Mouse (Mus musculus): ENCODE data around the gene 1110065P20Rik. TPM values are rescaled to one million over a fixed set of nuclear protein-coding genes. Genes with fewer than 3 reads are reported as not detected.

Gene 1110065P20Rik
- total and polyA plus RNA-seq, 2 experiments from 2014 or later = 141 to 181 TPM

GRCm38 (mm10) chr4:124838035-124838700 lies 12.8 kb downstream of the 1110065P20Rik start:
- TF ChIP-seq CTCF (IDR thresholded peaks at IDR 0.05) = no peak
- peaks cover 36% of the 10 kb centered on the region for H3K36me3 ChIP-seq (ENCODE audit: insufficient read depth, low read length)
- H3K4me1 ChIP-seq (ENCODE audit: insufficient read depth, low read length) = no peaks in the 10 kb centered on the region
- no peak overlapping the region for H3K4me3 ChIP-seq (ENCODE audit: low read depth, low read length)
- H3K4me2 ChIP-seq (ENCODE audit: low read depth, low read length, poor library complexity, severe bottlenecking) = no peak overlapping the region
- peak; percentile 36 for DNase-seq (ENCODE audit: low spot score)
- no peaks in the 10 kb centered on the region for H3K27me3 ChIP-seq (ENCODE audit: insufficient read depth, low read length)
- 85% methylated on average over 14 of the region's 14 CpGs for WGBS
- H3K9ac ChIP-seq (replicated peaks; ENCODE audit: low read length, poor library complexity, severe bottlenecking) = no peak overlapping the region
- no peaks in the 10 kb centered on the region for H3K9me3 ChIP-seq (ENCODE audit: low read length)
- H3K27ac ChIP-seq (ENCODE audit: low read depth, low read length) = no peak overlapping the region
- no peak for ATAC-seq (ENCODE audit: low FRiP score)

- no peak overlapping the region for H3K9ac ChIP-seq (replicated peaks; ENCODE audit: low read length, poor library complexity, severe bottlenecking)
- H3K27ac ChIP-seq (ENCODE audit: low read depth, low read length) = no peak overlapping the region
- no peak overlapping the region for H3K4me3 ChIP-seq (ENCODE audit: low read depth, low read length)
- TF ChIP-seq CTCF (IDR thresholded peaks at IDR 0.05) = no peak
- no peaks in the 10 kb centered on the region for H3K9me3 ChIP-seq (ENCODE audit: low read length)
- ATAC-seq (ENCODE audit: low FRiP score) = no peak
- peaks cover 33% of the 10 kb centered on the region for H3K36me3 ChIP-seq (ENCODE audit: insufficient read depth, low read length)
- no peaks in the 10 kb centered on the region for H3K4me1 ChIP-seq (ENCODE audit: insufficient read depth, low read length)
- no peaks in the 10 kb centered on the region for H3K27me3 ChIP-seq (ENCODE audit: insufficient read depth, low read length)
- 97% methylated on average over 10 of the region's 10 CpGs for WGBS
- DNase-seq (ENCODE audit: low spot score) = no peak
- H3K4me2 ChIP-seq (ENCODE audit: low read depth, low read length, poor library complexity, severe bottlenecking) = no peak overlapping the region
Measured at GRCm38 (mm10) chr4:124832796-124833195, 18.2 kb downstream of the 1110065P20Rik start.

GRCm38 (mm10) chr4:124829671-124830070 lies 21.3 kb downstream of the 1110065P20Rik start:
- H3K27me3 ChIP-seq (ENCODE audit: insufficient read depth, low read length) = no peaks in the 10 kb centered on the region
- peaks cover 46% of the 10 kb centered on the region for H3K36me3 ChIP-seq (ENCODE audit: insufficient read depth, low read length)
- DNase-seq (ENCODE audit: low spot score) = no peak
- no peak overlapping the region for H3K9ac ChIP-seq (replicated peaks; ENCODE audit: low read length, poor library complexity, severe bottlenecking)
- no peak for ATAC-seq (ENCODE audit: low FRiP score)
- H3K9me3 ChIP-seq (ENCODE audit: low read length) = no peaks in the 10 kb centered on the region
- H3K27ac ChIP-seq (ENCODE audit: low read depth, low read length) = no peak overlapping the region
- H3K4me2 ChIP-seq (ENCODE audit: low read depth, low read length, poor library complexity, severe bottlenecking) = no peak overlapping the region
- WGBS = 79% methylated on average over 5 of the region's 5 CpGs
- H3K4me3 ChIP-seq (ENCODE audit: low read depth, low read length) = no peak overlapping the region
- no peak for TF ChIP-seq CTCF (IDR thresholded peaks at IDR 0.05)
- H3K4me1 ChIP-seq (ENCODE audit: insufficient read depth, low read length) = no peaks in the 10 kb centered on the region

GRCm38 (mm10) chr4:124825371-124825965 lies 25.5 kb downstream of the 1110065P20Rik start:
- ATAC-seq (ENCODE audit: low FRiP score) (no peak), DNase-seq (ENCODE audit: low spot score) (no peak)
- H3K4me2 ChIP-seq (ENCODE audit: low read depth, low read length, poor library complexity, severe bottlenecking) = no peak overlapping the region
- no peaks in the 10 kb centered on the region for H3K27me3 ChIP-seq (ENCODE audit: insufficient read depth, low read length)
- H3K9ac ChIP-seq (replicated peaks; ENCODE audit: low read length, poor library complexity, severe bottlenecking) = no peak overlapping the region
- H3K27ac ChIP-seq (ENCODE audit: low read depth, low read length) = no peak overlapping the region
- WGBS = 96% methylated on average over 21 of the region's 21 CpGs
- H3K4me3 ChIP-seq (ENCODE audit: low read depth, low read length) = no peak overlapping the region
- peaks cover 47% of the 10 kb centered on the region for H3K36me3 ChIP-seq (ENCODE audit: insufficient read depth, low read length)
- no peaks in the 10 kb centered on the region for H3K9me3 ChIP-seq (ENCODE audit: low read length)
- TF ChIP-seq CTCF (IDR thresholded peaks at IDR 0.05) = no peak
- H3K4me1 ChIP-seq (ENCODE audit: insufficient read depth, low read length) = no peaks in the 10 kb centered on the region

GRCm38 (mm10) chr4:124824967-124825366 lies 26.0 kb downstream of the 1110065P20Rik start:
- Histone ChIP-seq H3K27me3 (ENCODE audit: insufficient read depth, low read length) (no peaks in the 10 kb centered on the region), H3K27ac (ENCODE audit: low read depth, low read length) (no peak overlapping the region), H3K4me1 (ENCODE audit: insufficient read depth, low read length) (no peaks in the 10 kb centered on the region), H3K9me3 (ENCODE audit: low read length) (no peaks in the 10 kb centered on the region), H3K36me3 (ENCODE audit: insufficient read depth, low read length) (peaks cover 42% of the 10 kb centered on the region), H3K4me3 (ENCODE audit: low read depth, low read length) (no peak overlapping the region), H3K4me2 (ENCODE audit: low read depth, low read length, poor library complexity, severe bottlenecking) (no peak overlapping the region), H3K9ac (replicated peaks; ENCODE audit: low read length, poor library complexity, severe bottlenecking) (no peak overlapping the region)
- DNase-seq (ENCODE audit: low spot score) (no peak), ATAC-seq (ENCODE audit: low FRiP score) (no peak)
- 93% methylated on average over 6 of the region's 6 CpGs for WGBS
- TF ChIP-seq CTCF (IDR thresholded peaks at IDR 0.05) = no peak

- Histone ChIP-seq H3K27ac (ENCODE audit: low read depth, low read length) (no peak overlapping the region), H3K9ac (replicated peaks; ENCODE audit: low read length, poor library complexity, severe bottlenecking) (no peak overlapping the region), H3K4me2 (ENCODE audit: low read depth, low read length, poor library complexity, severe bottlenecking) (no peak overlapping the region), H3K27me3 (ENCODE audit: insufficient read depth, low read length) (no peaks in the 10 kb centered on the region), H3K36me3 (ENCODE audit: insufficient read depth, low read length) (peaks cover 26% of the 10 kb centered on the region), H3K4me1 (ENCODE audit: insufficient read depth, low read length) (no peaks in the 10 kb centered on the region), H3K4me3 (ENCODE audit: low read depth, low read length) (no peak overlapping the region), H3K9me3 (ENCODE audit: low read length) (no peaks in the 10 kb centered on the region)
- DNase-seq (ENCODE audit: low spot score) (no peak), ATAC-seq (ENCODE audit: low FRiP score) (no peak)
- 98% methylated on average over 4 of the region's 4 CpGs for WGBS
- no peak for TF ChIP-seq CTCF (IDR thresholded peaks at IDR 0.05)
Measured at GRCm38 (mm10) chr4:124818832-124819231, 32.2 kb downstream of the 1110065P20Rik start.

All from midbrain, postnatal 0 days (tissue).